Mouse (Mus musculus): ENCODE measurements around the gene AW011738. TPM values are rescaled to one million over a fixed set of nuclear protein-coding genes. Genes with fewer than 3 reads are reported as not detected.
A peak's percentile ranks its signal among the peaks of the same experiment; 100 is the strongest.

Gene AW011738
- polyA plus RNA-seq, 1 experiment from 2014 or later: 1.3 TPM

- no peak for DNase-seq (ENCODE audit: low spot score)
- Histone ChIP-seq H3K27me3 (ENCODE audit: insufficient read depth, poor library complexity, severe bottlenecking) (no peaks in the 10 kb centered on the region), H3K4me3 (peak overlapping the region; percentile 34), H3K27ac (peak overlapping the region; percentile 83), H3K9me3 (no peaks in the 10 kb centered on the region), H3K4me1 (peaks cover 88% of the 10 kb centered on the region), H3K36me3 (peaks cover 55% of the 10 kb centered on the region)
- WGBS: 8% methylated on average over 6 of the region's 6 CpGs
Observed at GRCm38 (mm10) chr4:156188811-156189323, 14.2 kb upstream of the AW011738 start.

GRCm38 (mm10) chr4:156192421-156193199, 10.5 kb upstream of the AW011738 start:
- H3K27ac ChIP-seq: peak overlapping the region; percentile 57
- no peaks in the 10 kb centered on the region for H3K27me3 ChIP-seq (ENCODE audit: insufficient read depth, poor library complexity, severe bottlenecking)
- no peak for DNase-seq (ENCODE audit: low spot score)
- 34% methylated on average over 8 of the region's 8 CpGs for WGBS
- H3K9me3 ChIP-seq: no peaks in the 10 kb centered on the region
- peak overlapping the region; percentile 29; the same call in 1 of the 2 replicates for H3K4me3 ChIP-seq
- H3K4me1 ChIP-seq: peaks cover 84% of the 10 kb centered on the region
- H3K36me3 ChIP-seq: peaks cover 50% of the 10 kb centered on the region

GRCm38 (mm10) chr4:156193200-156193590, 9.9 kb upstream of the AW011738 start:
- no peak for DNase-seq (ENCODE audit: low spot score)
- Histone ChIP-seq H3K4me1 (peaks cover 82% of the 10 kb centered on the region), H3K36me3 (peaks cover 50% of the 10 kb centered on the region), H3K27me3 (ENCODE audit: insufficient read depth, poor library complexity, severe bottlenecking) (no peaks in the 10 kb centered on the region), H3K4me3 (peak overlapping the region; percentile 29), H3K27ac (peak overlapping the region; percentile 57), H3K9me3 (no peaks in the 10 kb centered on the region)
- 6% methylated on average over 2 of the region's 2 CpGs for WGBS

- Histone ChIP-seq H3K4me3 (0 out of 2 replicates have a peak overlapping the region, but pooled peaks have one; percentile 12), H3K9me3 (no peaks in the 10 kb centered on the region), H3K36me3 (peaks cover 50% of the 10 kb centered on the region), H3K27me3 (ENCODE audit: insufficient read depth, poor library complexity, severe bottlenecking) (no peaks in the 10 kb centered on the region), H3K4me1 (peaks cover 75% of the 10 kb centered on the region), H3K27ac (no peak overlapping the region)
- no peak for DNase-seq (ENCODE audit: low spot score)
- WGBS: 68% methylated on average over 5 of the region's 5 CpGs
Observed at GRCm38 (mm10) chr4:156193906-156194305, 9.2 kb upstream of the AW011738 start.

GRCm38 (mm10) chr4:156194346-156194745, 8.8 kb upstream of the AW011738 start:
- 31% methylated on average over 6 of the region's 6 CpGs for WGBS
- DNase-seq (ENCODE audit: low spot score): no peak
- H3K27me3 ChIP-seq (ENCODE audit: insufficient read depth, poor library complexity, severe bottlenecking): no peaks in the 10 kb centered on the region
- H3K36me3 ChIP-seq: peaks cover 50% of the 10 kb centered on the region
- H3K27ac ChIP-seq: no peak overlapping the region
- H3K4me1 ChIP-seq: peaks cover 71% of the 10 kb centered on the region
- peak overlapping the region; percentile 12; the same call in 1 of the 2 replicates for H3K4me3 ChIP-seq
- H3K9me3 ChIP-seq: no peaks in the 10 kb centered on the region

GRCm38 (mm10) chr4:156195927-156196870, 6.9 kb upstream of the AW011738 start:
- Histone ChIP-seq H3K27ac (peak overlapping the region; percentile 96), H3K4me1 (peaks cover 52% of the 10 kb centered on the region), H3K9me3 (no peaks in the 10 kb centered on the region), H3K36me3 (peaks cover 33% of the 10 kb centered on the region), H3K4me3 (peak overlapping the region; percentile 94), H3K27me3 (ENCODE audit: insufficient read depth, poor library complexity, severe bottlenecking) (no peaks in the 10 kb centered on the region)
- 3% methylated on average over 35 of the region's 35 CpGs for WGBS
- DNase-seq (ENCODE audit: low spot score): peak; percentile 82

- H3K4me3 ChIP-seq: peak within 1 kb of the TSS; percentile 94
- peaks cover 50% of the 10 kb centered on the region for H3K4me1 ChIP-seq
- WGBS: 1% methylated on average over 44 of the region's 88 CpGs
- H3K27me3 ChIP-seq (ENCODE audit: insufficient read depth, poor library complexity, severe bottlenecking): no peaks in the 10 kb centered on the region
- peaks cover 24% of the 10 kb centered on the region for H3K36me3 ChIP-seq
- DNase-seq (ENCODE audit: low spot score): peak; percentile 84
- no peaks in the 10 kb centered on the region for H3K9me3 ChIP-seq
- H3K27ac ChIP-seq: peak within 1 kb of the TSS; percentile 96
Observed at GRCm38 (mm10) chr4:156197131-156197828, 5.8 kb upstream of the AW011738 start, which contains the start of gene Agrn. TSS of gene Agrn (minus strand) at chr4:156197488.

GRCm38 (mm10) chr4:156197829-156198205, 5.3 kb upstream of the AW011738 start:
- Histone ChIP-seq H3K36me3 (peaks cover 18% of the 10 kb centered on the region), H3K27me3 (ENCODE audit: insufficient read depth, poor library complexity, severe bottlenecking) (no peaks in the 10 kb centered on the region), H3K4me3 (peak overlapping the region; percentile 94), H3K4me1 (peaks cover 50% of the 10 kb centered on the region), H3K9me3 (no peaks in the 10 kb centered on the region), H3K27ac (peak overlapping the region; percentile 96)
- peak; percentile 97 for DNase-seq (ENCODE audit: low spot score)
- under 1% methylated on average over 26 of the region's 26 CpGs for WGBS

GRCm38 (mm10) chr4:156200623-156201475, 2.3 kb upstream of the AW011738 start, which contains the start of gene Isg15:
TSS of gene Isg15 (minus strand) at chr4:156200818.
- Histone ChIP-seq H3K4me3 (no peak within 1 kb of the TSS), H3K27ac (no peak within 1 kb of the TSS), H3K4me1 (peaks cover 33% of the 10 kb centered on the region), H3K27me3 (ENCODE audit: insufficient read depth, poor library complexity, severe bottlenecking) (peaks cover 20% of the 10 kb centered on the region), H3K36me3 (no peaks in the 10 kb centered on the region), H3K9me3 (no peaks in the 10 kb centered on the region)
- WGBS: 58% methylated on average over 10 of the region's 10 CpGs
- DNase-seq (ENCODE audit: low spot score): no peak

GRCm38 (mm10) chr4:156202462-156202893, 626 bp upstream of the AW011738 start:
- peaks cover 22% of the 10 kb centered on the region for H3K4me1 ChIP-seq
- H3K36me3 ChIP-seq: no peaks in the 10 kb centered on the region
- no peaks in the 10 kb centered on the region for H3K9me3 ChIP-seq
- DNase-seq (ENCODE audit: low spot score): peak; percentile 89
- peak overlapping the region; percentile 89 for H3K27ac ChIP-seq
- peak overlapping the region; percentile 76 for H3K4me3 ChIP-seq
- WGBS: 15% methylated on average over 12 of the region's 12 CpGs
- peaks cover 20% of the 10 kb centered on the region for H3K27me3 ChIP-seq (ENCODE audit: insufficient read depth, poor library complexity, severe bottlenecking)

GRCm38 (mm10) chr4:156203413-156204131, 468 bp downstream of the AW011738 start:
- Histone ChIP-seq H3K27ac (peak overlapping the region; percentile 89), H3K4me1 (peaks cover 22% of the 10 kb centered on the region), H3K9me3 (no peaks in the 10 kb centered on the region), H3K27me3 (ENCODE audit: insufficient read depth, poor library complexity, severe bottlenecking) (peaks cover 20% of the 10 kb centered on the region), H3K36me3 (no peaks in the 10 kb centered on the region), H3K4me3 (peak overlapping the region; percentile 76)
- WGBS: under 1% methylated on average over 49 of the region's 49 CpGs
- DNase-seq (ENCODE audit: low spot score): peak; percentile 86

Measured in heart, embryonic 10.5 days (tissue).